Comparison of ENCODE assay signal across 21 mouse cellular contexts in the genomic region with DNA sequence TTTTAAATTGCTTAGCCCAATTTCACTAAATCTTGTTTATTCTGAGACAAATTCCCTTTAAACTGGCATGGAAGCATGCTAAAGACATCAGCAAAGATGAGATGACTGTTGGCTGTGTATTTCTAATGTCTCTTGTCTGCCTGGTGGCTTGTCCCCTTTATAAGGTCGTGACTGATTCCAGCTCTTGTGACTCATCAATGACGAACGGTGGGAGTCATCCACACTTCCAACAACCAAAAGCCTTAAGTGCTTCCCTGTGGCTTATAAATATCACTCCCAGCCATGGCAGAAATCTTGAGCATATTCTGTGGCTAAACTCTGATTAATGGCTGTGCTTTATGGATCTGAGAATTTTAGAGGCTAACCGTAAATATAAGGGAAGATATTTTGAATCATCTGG. TPM values are rescaled to one million over a fixed set of nuclear protein-coding genes. Genes with fewer than 3 reads are reported as not detected.
"Had no signal": no experiment of that assay in that cellular context is flagged by ENCODE, and none has a peak within 500 bp of the region (broad histone marks: within the 10 kb centered on the region; RNA-seq: fewer than 3 reads in every experiment).

No protein-coding gene starts in this region.

- H3K36me3 ChIP-seq: limb, embryonic 12.5 days; liver, embryonic 13.5 days; midbrain, embryonic 13.5 days; neural tube, embryonic 15.5 days had no signal

- H3K4me3 ChIP-seq: limb, embryonic 12.5 days; liver, embryonic 13.5 days; midbrain, embryonic 13.5 days; neural tube, embryonic 15.5 days had no signal

- H3K27me3 ChIP-seq: liver, embryonic 13.5 days; midbrain, embryonic 13.5 days; neural tube, embryonic 15.5 days had no signal

- H3K9ac ChIP-seq: limb, embryonic 12.5 days; liver, embryonic 13.5 days; liver, postnatal 0 days; midbrain, embryonic 13.5 days; neural tube, embryonic 15.5 days had no signal

- H3K27ac ChIP-seq: kidney, postnatal 0 days; limb, embryonic 12.5 days; liver, embryonic 13.5 days; midbrain, embryonic 13.5 days; neural tube, embryonic 15.5 days had no signal

- DNase-seq: kidney, postnatal 36 days; layer of hippocampus, adult 9-11 months; layer of hippocampus, postnatal 36 days; liver; liver, embryonic 13.5 days; liver, postnatal 0 days; lung, postnatal 36 days; right cerebral cortex, postnatal 4 days; spleen, adult 18-20 months; thymus, adult 18-20 months; thymus, postnatal 14 days had no signal

- H3K4me1 ChIP-seq: limb, embryonic 12.5 days; liver, embryonic 13.5 days; midbrain, embryonic 13.5 days; neural tube, embryonic 15.5 days had no signal

- ATAC-seq: liver, postnatal 0 days; midbrain, embryonic 13.5 days had no signal

- H3K4me2 ChIP-seq: limb, embryonic 12.5 days; liver, embryonic 13.5 days; midbrain, embryonic 13.5 days; neural tube, embryonic 15.5 days had no signal

- H3K9me3 ChIP-seq: liver, embryonic 13.5 days; midbrain, embryonic 13.5 days; neural tube, embryonic 15.5 days had no signal

RNA-seq across cellular contexts. Expression of gene Zg16, which starts 20.8 kb away (rescaled TPM):
- total RNA-seq: layer of hippocampus, adult 18-20 months; layer of hippocampus, postnatal 36 days; left cerebral cortex, postnatal 36 days had no signal
- polyA plus RNA-seq: kidney, postnatal 0 days; limb, embryonic 12.5 days; liver, embryonic 13.5 days; lung, embryonic 16.5 days; midbrain, embryonic 13.5 days; midbrain, postnatal 0 days; neural tube, embryonic 11.5 days; neural tube, embryonic 15.5 days; stomach, embryonic 14.5 days had no signal

RNA-seq across cellular contexts. Expression of gene Prrt2, which starts 45.3 kb away (rescaled TPM):
- polyA plus RNA-seq: liver, postnatal 0 days had no signal
